Mouse (Mus musculus) erythroblast, embryonic 14.5 days (primary cell): ENCODE data around the gene AU022751. TPM values are rescaled to one million over a fixed set of nuclear protein-coding genes. Genes with fewer than 3 reads are reported as not detected.
"Not testable (repeated sequence)": the region's sequence is repeated elsewhere in the genome, so short reads cannot be mapped to it uniquely, and the experiment has no call there.

Experiments used
- H3K27me3 ChIP-seq: 2 replicates; pipeline ENCODE4 v1.6.1; 2012; ENCODE audit warnings: inconsistent platforms; ENCODE audit not compliant: control insufficient read depth
- H3K36me3 ChIP-seq: 2 replicates; pipeline ENCODE4 v1.6.1; 2012; ENCODE audit warnings: mild to moderate bottlenecking, inconsistent platforms; ENCODE audit not compliant: control insufficient read depth
- H3K4me1 ChIP-seq: 2 replicates; pipeline ENCODE4 v1.6.1; 2012; ENCODE audit warnings: inconsistent platforms; ENCODE audit not compliant: control insufficient read depth
- H3K4me3 ChIP-seq: replicated peaks from 2 replicates; pipeline ENCODE3; 2012; ENCODE audit warnings: moderate library complexity, mild to moderate bottlenecking, inconsistent platforms
- H3K9me3 ChIP-seq: 2 replicates; pipeline ENCODE4 v1.6.1; 2012; ENCODE audit warnings: low read length, inconsistent platforms, mixed read lengths; ENCODE audit not compliant: control insufficient read depth
- GATA1 ChIP-seq: IDR thresholded peaks from 2 replicates; pipeline ENCODE4 v1.6.1; 2012; ENCODE audit warnings: low read length, inconsistent platforms, mixed read lengths
- TAL1 ChIP-seq: IDR thresholded peaks from 3 replicates; pipeline ENCODE4 v1.6.1; 2012; ENCODE audit warnings: low read length, inconsistent platforms, mixed read lengths
- polyA plus RNA-seq: library from polyadenylated mRNA; stranded (reverse); fragments of >175 nt; gene quantifications from 2 replicates; pipeline ENCODE4 v1.2.3, GENCODE M21; 2012

Gene AU022751
- polyA plus RNA-seq: not detected in 2 replicates

DNA sequence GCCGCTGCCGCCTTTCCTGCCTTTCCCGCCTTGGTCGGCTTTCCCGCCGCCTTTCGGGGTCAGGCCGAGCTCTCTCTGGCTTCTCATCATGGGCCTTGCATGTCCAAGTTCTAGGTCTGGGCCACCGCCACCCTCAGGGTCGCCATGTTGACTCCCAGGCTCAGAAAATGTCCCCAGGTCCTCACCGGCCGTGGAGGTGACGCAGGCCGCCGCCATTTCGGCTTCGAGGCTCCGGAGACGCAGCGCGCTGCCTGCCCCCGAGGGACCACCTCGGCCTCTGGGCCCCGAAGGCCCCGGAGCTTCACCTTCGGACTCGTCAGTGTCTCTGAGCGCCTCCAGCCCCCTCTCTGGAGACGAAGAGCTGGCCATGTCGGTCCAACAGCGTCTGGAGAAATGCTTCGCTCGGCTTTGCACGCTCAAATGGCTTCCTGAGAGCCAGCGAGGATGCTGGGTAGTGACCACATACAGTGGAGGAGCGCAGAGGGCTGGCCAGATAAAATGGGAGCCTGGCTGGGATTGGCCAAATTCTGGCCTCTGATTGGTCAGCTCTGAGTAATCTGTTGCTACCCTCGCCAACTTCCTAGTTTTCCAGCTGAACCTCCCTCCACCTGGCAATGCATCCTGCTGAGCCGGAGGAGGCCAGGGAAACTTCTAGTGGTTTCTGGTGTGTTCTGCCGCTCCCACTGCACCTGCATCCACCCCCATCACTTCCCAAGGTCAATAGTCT lies at the start of gene AU022751:
Gene AU022751 (minus strand): TSS at position 466 of the 727 bp plus-strand sequence.
- no peaks in the 10 kb centered on the region for H3K36me3 ChIP-seq
- H3K4me1 ChIP-seq: no peaks in the 10 kb centered on the region
- no peak within 1 kb of the TSS for H3K4me3 ChIP-seq
- H3K9me3 ChIP-seq: peaks cover 26% of the 10 kb centered on the region
- H3K27me3 ChIP-seq: no peaks in the 10 kb centered on the region
- TF ChIP-seq TAL1 (no peak), GATA1 (no peak)

DNA sequence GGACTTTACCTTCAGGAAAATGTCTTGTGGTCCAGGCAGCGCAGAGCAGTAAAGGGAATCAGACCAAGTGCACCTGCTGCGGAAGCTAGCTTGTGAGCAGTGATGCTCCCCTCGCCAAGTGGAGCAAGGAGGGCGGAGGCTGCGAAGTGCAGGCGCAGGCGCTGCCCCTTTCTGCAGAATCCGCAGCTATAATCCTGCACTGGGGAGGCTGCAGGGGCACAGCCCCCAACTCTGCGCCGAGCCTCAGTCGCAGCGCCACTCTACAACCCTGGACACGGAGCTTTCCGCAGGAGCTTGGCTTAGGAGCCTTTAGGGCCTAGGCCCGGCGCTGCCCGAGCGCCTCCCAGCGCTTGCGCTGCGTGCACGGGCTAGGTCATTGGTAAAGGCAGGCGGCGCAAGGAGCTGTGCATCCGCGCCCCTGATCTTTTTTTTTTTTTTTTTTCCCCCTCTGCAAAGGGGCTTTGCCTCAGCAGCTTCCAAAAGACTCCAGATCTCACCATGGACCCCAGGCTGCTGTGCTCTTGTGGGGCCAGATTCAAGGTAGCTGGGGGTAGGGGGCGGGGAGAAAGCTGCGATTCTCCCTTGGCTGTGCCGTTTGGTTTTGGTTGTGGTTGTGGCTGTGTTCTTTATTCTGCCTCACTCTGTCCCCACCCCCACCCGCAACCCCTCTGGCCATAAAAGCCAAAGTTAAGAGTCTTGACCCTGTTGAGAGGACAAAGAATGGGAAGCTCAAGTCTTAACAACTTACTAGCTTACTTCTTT lies 9.0 kb upstream of the AU022751 start:
- no peaks in the 10 kb centered on the region for H3K4me1 ChIP-seq
- TF ChIP-seq GATA1 (no peak), TAL1 (no peak)
- H3K27me3 ChIP-seq: peaks cover 10% of the 10 kb centered on the region
- no peaks in the 10 kb centered on the region for H3K9me3 ChIP-seq
- H3K4me3 ChIP-seq: no peak overlapping the region
- H3K36me3 ChIP-seq: no peaks in the 10 kb centered on the region

DNA sequence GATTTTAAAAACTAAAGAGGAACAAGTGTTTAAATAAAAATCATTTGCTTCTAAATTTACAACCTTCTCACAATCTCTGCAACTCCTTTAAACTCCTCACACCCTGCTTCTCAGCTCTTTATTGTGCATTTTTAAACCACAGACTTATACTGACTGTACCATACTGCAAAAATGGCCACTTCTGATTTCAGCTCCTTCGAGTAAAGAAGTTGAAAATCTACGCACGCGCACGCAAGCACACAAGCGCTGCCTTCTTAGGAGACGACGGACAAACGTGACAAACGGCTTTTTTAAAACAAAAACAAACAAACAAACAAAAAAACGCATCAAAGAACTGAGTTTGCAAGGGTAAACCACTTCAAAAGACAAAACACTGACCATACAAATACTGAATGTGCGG lies 8.3 kb upstream of the AU022751 start:
- no peak for TF ChIP-seq TAL1
- TF ChIP-seq GATA1: no peak
- no peak overlapping the region for H3K4me3 ChIP-seq
- no peaks in the 10 kb centered on the region for H3K4me1 ChIP-seq
- H3K27me3 ChIP-seq: peaks cover 10% of the 10 kb centered on the region
- no peaks in the 10 kb centered on the region for H3K9me3 ChIP-seq
- H3K36me3 ChIP-seq: no peaks in the 10 kb centered on the region

DNA sequence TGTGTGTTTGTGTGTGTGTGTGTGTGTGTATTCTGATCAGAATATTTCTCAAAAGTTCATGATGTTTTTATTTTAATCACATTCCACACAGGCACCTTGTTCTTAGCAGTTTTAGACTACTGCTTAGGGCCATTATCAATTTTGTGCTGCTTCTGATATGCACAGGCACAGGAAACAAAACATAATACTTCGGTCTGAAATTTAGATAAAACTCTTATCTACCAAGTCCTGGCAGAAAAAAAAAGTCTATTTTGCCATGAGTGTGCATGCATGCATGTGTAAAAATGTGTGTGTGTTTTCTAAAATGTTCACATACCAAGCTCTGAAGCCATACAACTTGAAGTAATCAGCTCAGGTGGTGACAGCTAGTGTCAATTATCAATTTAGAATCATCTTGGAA lies 21.7 kb downstream of the AU022751 start:
- no peaks in the 10 kb centered on the region for H3K27me3 ChIP-seq
- TF ChIP-seq GATA1: no peak
- H3K9me3 ChIP-seq: no peaks in the 10 kb centered on the region
- H3K4me1 ChIP-seq: no peaks in the 10 kb centered on the region
- H3K36me3 ChIP-seq: no peaks in the 10 kb centered on the region
- H3K4me3 ChIP-seq: no peak overlapping the region

DNA sequence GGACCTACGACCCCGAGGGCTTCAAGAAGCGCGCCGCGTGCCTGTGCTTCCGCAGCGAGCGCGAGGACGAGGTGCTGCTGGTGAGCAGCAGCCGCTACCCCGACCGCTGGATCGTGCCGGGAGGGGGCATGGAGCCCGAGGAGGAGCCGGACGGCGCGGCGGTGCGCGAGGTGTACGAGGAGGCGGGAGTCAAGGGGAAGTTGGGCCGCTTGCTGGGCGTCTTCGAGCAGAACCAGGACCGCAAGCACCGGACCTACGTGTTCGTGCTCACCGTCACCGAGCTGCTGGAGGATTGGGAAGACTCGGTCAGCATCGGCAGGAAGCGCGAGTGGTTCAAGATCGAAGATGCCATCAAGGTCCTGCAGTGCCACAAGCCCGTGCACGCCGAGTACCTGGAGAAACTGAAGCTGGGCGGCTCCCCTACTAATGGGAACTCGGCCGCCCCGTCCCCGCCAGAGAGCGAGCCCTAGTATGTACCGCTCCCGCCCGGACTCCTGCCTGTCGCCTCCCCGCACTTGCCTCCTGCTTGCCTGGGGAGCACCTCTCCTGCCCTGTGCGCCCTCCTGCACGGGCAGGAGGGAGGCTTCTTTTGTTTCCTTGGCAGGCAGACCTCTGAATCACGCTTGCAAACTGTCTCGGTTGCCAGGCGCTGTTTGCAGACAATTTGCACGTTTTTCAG lies 35.1 kb downstream of the AU022751 start:
- H3K4me3 ChIP-seq, H3K27me3 ChIP-seq, H3K9me3 ChIP-seq, H3K36me3 ChIP-seq, H3K4me1 ChIP-seq: not testable (repeated sequence)

DNA sequence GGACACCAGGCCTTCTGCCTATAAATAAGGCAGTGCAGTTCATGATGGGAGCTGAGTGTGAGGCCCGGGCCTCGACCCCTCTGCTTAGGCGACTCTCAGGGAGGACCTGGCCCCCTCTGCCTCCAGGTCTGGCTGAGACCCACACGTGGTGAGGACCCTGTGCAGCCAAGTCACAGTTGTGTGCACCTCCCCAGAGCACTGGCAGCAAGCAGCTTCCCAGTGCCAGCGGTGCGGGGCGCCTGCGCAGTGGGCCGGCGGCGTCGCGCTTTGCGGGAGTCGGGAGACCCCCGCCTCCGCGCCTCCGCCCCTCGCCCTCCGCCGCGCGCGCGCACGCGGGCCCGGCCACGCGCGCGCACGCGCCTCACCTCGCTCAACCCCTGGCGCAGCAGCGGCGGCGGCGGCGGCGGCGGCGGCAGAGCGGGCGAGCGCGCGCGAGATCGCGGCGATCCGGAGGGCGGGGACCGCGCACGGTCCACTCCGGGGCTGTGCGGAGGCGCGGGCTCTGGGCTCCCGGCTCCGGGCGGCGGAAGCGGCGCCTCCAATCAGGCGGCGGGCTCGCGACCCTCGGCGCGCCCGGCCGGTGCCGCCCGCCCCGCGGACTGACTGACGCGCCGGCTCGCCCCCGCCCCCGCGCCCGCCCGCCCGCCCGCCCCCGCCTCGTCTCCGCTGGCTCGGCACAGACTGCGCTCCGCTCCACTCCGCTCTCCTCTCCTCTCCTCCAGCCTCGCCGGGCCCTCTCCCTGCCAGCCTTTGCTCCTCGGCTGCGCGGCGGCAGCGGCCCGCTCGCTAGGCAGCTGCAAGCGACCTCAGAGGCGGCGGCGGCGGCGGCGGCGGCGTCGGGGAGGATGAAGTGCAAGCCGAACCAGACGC lies 35.9 kb downstream of the AU022751 start, which contains the start of gene Nudt11:
Gene Nudt11 (plus strand): TSS at position 388 of the 870 bp plus-strand sequence.
- not testable (repeated sequence) for H3K27me3 ChIP-seq, H3K9me3 ChIP-seq, H3K36me3 ChIP-seq, H3K4me3 ChIP-seq, H3K4me1 ChIP-seq

Other genes starting within 250 kb of the AU022751 start
- 0.01 TPM in 1 of 2 replicates, not detected in the other for gene Nudt11, start 36.0 kb downstream of the AU022751 start, polyA plus RNA-seq
- not detected in 2 replicates for gene Nudt10, start 89.6 kb upstream of the AU022751 start, polyA plus RNA-seq
- not detected in 2 replicates for gene Bmp15, start 237.3 kb upstream of the AU022751 start, polyA plus RNA-seq